In the genomic region with DNA sequence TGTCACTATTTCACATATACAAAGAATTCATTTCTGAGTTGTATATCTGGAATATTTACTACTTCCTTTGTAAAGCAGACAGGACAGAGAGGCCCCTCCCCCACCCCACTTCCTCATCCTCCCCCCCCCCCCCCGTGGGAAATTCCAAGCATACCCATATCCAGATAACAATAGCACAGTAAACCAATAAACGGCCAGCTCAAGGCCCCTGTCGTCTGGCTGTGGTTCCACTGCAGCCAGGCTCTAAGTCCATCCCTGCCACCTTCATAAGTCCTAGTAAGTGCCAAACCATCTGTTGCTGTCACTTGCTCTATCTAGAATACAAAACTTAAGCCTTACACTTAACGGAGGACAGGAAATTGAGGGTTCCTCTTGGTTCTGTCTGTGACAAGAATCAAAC, we compare ENCODE assay signal across 10 mouse cellular contexts.
DNase-seq lines count a peak whose midpoint lies in the region; ATAC-seq and TF ChIP-seq lines count a peak whose summit lies in the region.
"Had no signal": no experiment of that assay in that cellular context is flagged by ENCODE, and none has a peak within 500 bp of the region (broad histone marks: within the 10 kb centered on the region; RNA-seq: fewer than 3 reads in every experiment).

No protein-coding gene starts in this region.

- TF ChIP-seq CTCF in kidney, adult 2 months (conservative IDR thresholded peaks at IDR 0.05; ENCODE audit: insufficient read depth, insufficient read length, low read depth, low read length), result no peak

- no peak for ATAC-seq in megakaryocyte, adult 5-6 weeks (ENCODE audit: poor library complexity, severe bottlenecking)

- no peak for TF ChIP-seq POLR2A in kidney, adult 2 months (IDR thresholded peaks at IDR 0.05; ENCODE audit: low read depth, low read length)

- peak; percentile 36 for DNase-seq in heart, adult 8-10 months (ENCODE audit: low spot score)
- DNase-seq in kidney, adult 2 months, result peak; percentile 61
- DNase-seq in mesoderm, embryonic 11.5 days (ENCODE audit: low read depth, low spot score), result peak; percentile 58
- DNase-seq in spleen, postnatal 10 days (ENCODE audit: low spot score in 2 of 2), result no peak
- DNase-seq in gastrocnemius, postnatal 4 days (ENCODE audit: low spot score in 2 of 2), result no peak
- DNase-seq in cerebellum, postnatal 14 days, result no peak

- WGBS in kidney, adult 2 months, result 26% methylated on average over 4 of the region's 4 CpGs

- H3K27me3 ChIP-seq in megakaryocyte, embryonic 14.5 days (replicated peaks), result peaks cover 2% of the 10 kb centered on the region
- no peaks in the 10 kb centered on the region for H3K27me3 ChIP-seq in kidney, adult 2 months (replicated peaks; ENCODE audit: control insufficient read depth, insufficient read depth, low read length)

- no peaks in the 10 kb centered on the region for H3K9me3 ChIP-seq in megakaryocyte, embryonic 14.5 days
- H3K9me3 ChIP-seq: G1E had no signal

- peak overlapping the region; percentile 50 for H3K4me3 ChIP-seq in megakaryocyte, embryonic 14.5 days (replicated peaks)
- H3K4me3 ChIP-seq in kidney, adult 2 months (ENCODE audit: insufficient read depth, low read depth, low read length), result no peak overlapping the region

- H3K27ac ChIP-seq in kidney, adult 2 months (ENCODE audit: insufficient read depth, low read depth, low read length), result no peak overlapping the region
- H3K27ac ChIP-seq: macrophage had no signal

- H3K4me1 ChIP-seq in megakaryocyte, embryonic 14.5 days, result peaks cover 64% of the 10 kb centered on the region
- no peaks in the 10 kb centered on the region for H3K4me1 ChIP-seq in kidney, adult 2 months (ENCODE audit: control insufficient read depth, insufficient read depth, low read length)

- H3K36me3 ChIP-seq in megakaryocyte, embryonic 14.5 days (replicated peaks; ENCODE audit: low read length), result peaks cover 6% of the 10 kb centered on the region
- no peaks in the 10 kb centered on the region for H3K36me3 ChIP-seq in kidney, adult 2 months (ENCODE audit: control insufficient read depth, insufficient read depth, low read length)
- H3K36me3 ChIP-seq: G1E had no signal

Comparison
In these comparisons a context has a peak if more than half of its experiments do, and no peak if none do; other contexts are left out.
1. DNase-seq: peak in heart, adult 8-10 months (single experiment), kidney, adult 2 months (single experiment) and mesoderm, embryonic 11.5 days (single experiment); none in spleen, postnatal 10 days (0 of 2), gastrocnemius, postnatal 4 days (0 of 2) and cerebellum, postnatal 14 days (0 of 2).